Mouse (Mus musculus) ES-E14 (cell line): ENCODE results near the gene Acvrl1.

Experiments
- CHD2 ChIP-seq: IDR thresholded peaks from 2 replicates; pipeline ENCODE4 v1.6.1; 2014; ENCODE audit warnings: mild to moderate bottlenecking, low read depth, low read length, inconsistent platforms
- MAFK ChIP-seq: IDR thresholded peaks from 2 replicates; pipeline ENCODE4 v1.6.1; 2014; ENCODE audit warnings: mild to moderate bottlenecking, low read depth, low read length, inconsistent platforms; ENCODE audit not compliant: insufficient read depth
- ZC3H11A ChIP-seq: IDR thresholded peaks from 2 replicates; pipeline ENCODE4 v1.6.1; 2012; ENCODE audit warnings: low read depth, mild to moderate bottlenecking, inconsistent platforms, low read length, borderline replicate concordance
- ZNF384 ChIP-seq: IDR thresholded peaks from 2 replicates; pipeline ENCODE4 v1.6.1; 2012; ENCODE audit warnings: low read depth, low read length, inconsistent platforms

GRCm38 (mm10) chr15:101128181-101129089 is at the start of gene Acvrl1:
- TF ChIP-seq MAFK (no peak), CHD2 (no peak), ZNF384 (no peak), ZC3H11A (no peak)
